Mouse (Mus musculus): ENCODE measurements around the gene Lenep.

DNA sequence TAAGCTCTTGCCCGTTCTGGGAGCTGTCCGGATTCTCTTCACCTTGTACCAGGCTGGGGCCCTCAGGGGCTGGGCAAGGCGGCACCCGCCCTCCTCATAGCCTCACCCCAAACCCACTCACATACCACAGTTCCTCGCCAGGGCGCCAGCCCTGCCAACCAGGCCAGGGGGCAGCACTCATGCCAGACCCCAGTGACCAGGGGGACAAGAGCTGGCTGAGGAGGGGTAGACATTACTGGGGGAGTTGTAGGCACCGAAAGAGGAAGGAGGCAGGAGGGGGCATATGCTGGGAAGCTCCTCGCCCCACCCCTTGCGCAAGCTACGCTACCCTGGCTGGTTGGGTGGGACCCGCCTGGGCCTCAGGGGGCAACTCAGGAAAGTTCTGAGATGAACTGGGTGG is 15.0 kb downstream of the Lenep start:
- no peak for TF ChIP-seq CTCF (IDR thresholded peaks at IDR 0.05 in 2 of 3, conservative IDR thresholded peaks at IDR 0.05 in 1 of 3; ENCODE audit: control insufficient read depth in 1 of 3, insufficient read depth in 1 of 3, low read depth in 2 of 3, low read length in 3 of 3, poor library complexity in 1 of 3, severe bottlenecking in 1 of 3)
- TF ChIP-seq MAZ (IDR thresholded peaks at IDR 0.05; ENCODE audit: low read depth, low read length) = no peak
- TF ChIP-seq GABPA (IDR thresholded peaks at IDR 0.05; ENCODE audit: low read depth, low read length) = no peak
- no peak for TF ChIP-seq MAX (IDR thresholded peaks at IDR 0.05; ENCODE audit: low read length)
- TF ChIP-seq GATA1 (IDR thresholded peaks at IDR 0.05; ENCODE audit: low read depth, low read length) = no peak
- TF ChIP-seq SMC3 (IDR thresholded peaks at IDR 0.05; ENCODE audit: low read depth, low read length) = no peak
- no peak for TF ChIP-seq POLR2A (IDR thresholded peaks at IDR 0.05; ENCODE audit: control insufficient read depth in 1 of 2, insufficient read depth in 1 of 2, low read depth in 1 of 2, low read length in 2 of 2, poor library complexity in 1 of 2)
- TF ChIP-seq ZC3H11A (IDR thresholded peaks at IDR 0.05; ENCODE audit: low read depth, low read length) = no peak
- no peak for TF ChIP-seq SIN3A (IDR thresholded peaks at IDR 0.05; ENCODE audit: low read length)
- TF ChIP-seq BHLHE40 (IDR thresholded peaks at IDR 0.05; ENCODE audit: borderline replicate concordance, low read depth, low read length) = no peak
- no peak for TF ChIP-seq MYC (IDR thresholded peaks at IDR 0.05; ENCODE audit: low read depth, low read length)
- no peak for TF ChIP-seq TAL1 (IDR thresholded peaks at IDR 0.05; ENCODE audit: low read length)
- no peak for TF ChIP-seq ZKSCAN1 (IDR thresholded peaks at IDR 0.05; ENCODE audit: low read depth, low read length)
